Mouse (Mus musculus): ENCODE results near the gene Dpp10. TPM values are rescaled to one million over a fixed set of nuclear protein-coding genes. Genes with fewer than 3 reads are reported as not detected.

The Dpp10 gene
- total and polyA plus RNA-seq, 2 experiments from 2014 or later, result 29.9 to 76.7 TPM

DNA sequence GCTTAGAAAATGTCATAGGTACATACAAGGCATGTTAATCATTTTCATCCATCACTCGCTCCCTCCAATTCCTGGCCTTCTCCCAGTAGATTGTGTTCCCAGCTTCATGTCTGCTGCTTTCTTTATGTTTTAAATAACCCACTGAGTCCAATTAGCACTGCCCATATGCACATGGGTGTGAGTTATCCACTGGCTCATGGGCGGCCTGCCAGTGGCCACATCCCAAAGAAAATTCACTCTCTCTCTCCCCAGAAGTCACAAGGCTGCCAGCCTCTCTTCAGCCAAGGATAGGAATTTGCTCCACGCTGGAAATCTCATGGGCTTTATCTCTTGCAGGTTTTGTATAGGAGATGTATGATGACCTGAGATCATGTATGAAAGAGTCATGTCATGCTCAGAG is 338.1 kb downstream of the Dpp10 start:
- Histone ChIP-seq H3K9ac (replicated peaks; ENCODE audit: low read length, poor library complexity, severe bottlenecking) (no peak overlapping the region), H3K4me2 (ENCODE audit: low read depth, low read length, poor library complexity, severe bottlenecking) (no peak overlapping the region), H3K27ac (ENCODE audit: low read depth, low read length) (no peak overlapping the region), H3K27me3 (ENCODE audit: insufficient read depth, low read length) (no peaks in the 10 kb centered on the region), H3K4me1 (ENCODE audit: insufficient read depth, low read length) (no peaks in the 10 kb centered on the region), H3K9me3 (ENCODE audit: low read length) (no peaks in the 10 kb centered on the region), H3K36me3 (ENCODE audit: insufficient read depth, low read length) (no peaks in the 10 kb centered on the region), H3K4me3 (ENCODE audit: low read depth, low read length) (no peak overlapping the region)
- DNase-seq (ENCODE audit: low spot score) (peak; percentile 10), ATAC-seq (ENCODE audit: low FRiP score) (no peak)
- 80% methylated on average over 3 of the region's 3 CpGs for WGBS
- TF ChIP-seq CTCF (IDR thresholded peaks at IDR 0.05), result no peak

DNA sequence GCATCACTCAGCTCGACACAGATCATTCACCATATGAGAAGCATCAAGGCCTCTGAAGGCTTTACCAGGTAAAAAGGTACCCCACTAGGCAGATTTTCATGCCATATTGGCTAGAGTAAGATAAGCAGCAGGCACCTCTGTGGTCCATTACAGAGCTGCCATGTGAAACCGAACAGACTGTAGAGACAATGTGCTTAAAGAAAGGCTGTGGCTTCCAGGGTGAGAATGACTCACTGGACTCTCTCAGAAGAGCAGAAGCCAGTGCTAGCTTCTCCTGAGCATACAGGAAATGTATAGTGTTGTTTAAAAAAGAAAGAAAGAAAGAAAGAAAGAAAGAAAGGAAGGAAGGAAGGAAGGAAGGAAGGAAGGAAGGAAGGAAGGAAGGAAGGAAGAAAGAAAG is 386.9 kb downstream of the Dpp10 start:
- no peaks in the 10 kb centered on the region for H3K27me3 ChIP-seq (ENCODE audit: insufficient read depth, low read length)
- peak; percentile 21 for DNase-seq (ENCODE audit: low spot score)

DNA sequence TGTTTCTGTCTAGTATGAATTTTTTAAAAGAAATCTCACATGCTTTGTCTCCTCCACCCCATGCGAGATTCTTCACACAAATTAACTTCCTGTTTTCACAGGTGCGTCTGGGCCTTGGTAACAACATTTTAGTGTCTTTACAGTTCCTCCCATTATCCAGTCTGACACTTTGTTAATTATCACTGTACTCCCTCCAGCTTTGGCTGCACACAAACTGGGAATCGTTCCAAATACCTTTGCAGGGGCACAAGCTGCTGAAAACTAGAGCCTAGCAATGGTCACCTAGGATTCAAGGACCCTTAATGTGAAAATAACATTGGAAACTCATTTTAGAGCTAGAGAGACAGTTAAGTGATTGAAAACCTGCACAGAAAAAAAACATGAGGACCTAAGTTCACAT is 388.8 kb downstream of the Dpp10 start:
- Histone ChIP-seq H3K4me1 (ENCODE audit: insufficient read depth, low read length) (no peaks in the 10 kb centered on the region), H3K27me3 (ENCODE audit: insufficient read depth, low read length) (no peaks in the 10 kb centered on the region), H3K9ac (replicated peaks; ENCODE audit: low read length, poor library complexity, severe bottlenecking) (no peak overlapping the region), H3K27ac (ENCODE audit: low read depth, low read length) (no peak overlapping the region), H3K4me3 (ENCODE audit: low read depth, low read length) (no peak overlapping the region), H3K9me3 (ENCODE audit: low read length) (no peaks in the 10 kb centered on the region), H3K36me3 (ENCODE audit: insufficient read depth, low read length) (no peaks in the 10 kb centered on the region), H3K4me2 (ENCODE audit: low read depth, low read length, poor library complexity, severe bottlenecking) (no peak overlapping the region)
- ATAC-seq (ENCODE audit: low FRiP score), result no peak
- peak; percentile 48 for DNase-seq (ENCODE audit: low spot score)
- WGBS, result 70% methylated on average over 3 of the region's 3 CpGs
- TF ChIP-seq CTCF (IDR thresholded peaks at IDR 0.05), result no peak

More for the DNA sequence above, 386.9 kb downstream of the Dpp10 start:
- WGBS, result 82% methylated on average over 2 of the region's 2 CpGs
- Histone ChIP-seq H3K4me2 (ENCODE audit: low read depth, low read length, poor library complexity, severe bottlenecking) (no peak overlapping the region), H3K4me3 (ENCODE audit: low read depth, low read length) (no peak overlapping the region), H3K9ac (replicated peaks; ENCODE audit: low read length, poor library complexity, severe bottlenecking) (no peak overlapping the region), H3K36me3 (ENCODE audit: insufficient read depth, low read length) (no peaks in the 10 kb centered on the region), H3K9me3 (ENCODE audit: low read length) (no peaks in the 10 kb centered on the region), H3K27ac (ENCODE audit: low read depth, low read length) (no peak overlapping the region), H3K4me1 (ENCODE audit: insufficient read depth, low read length) (no peaks in the 10 kb centered on the region)
- ATAC-seq (ENCODE audit: low FRiP score), result no peak
- no peak for TF ChIP-seq CTCF (IDR thresholded peaks at IDR 0.05)

DNA sequence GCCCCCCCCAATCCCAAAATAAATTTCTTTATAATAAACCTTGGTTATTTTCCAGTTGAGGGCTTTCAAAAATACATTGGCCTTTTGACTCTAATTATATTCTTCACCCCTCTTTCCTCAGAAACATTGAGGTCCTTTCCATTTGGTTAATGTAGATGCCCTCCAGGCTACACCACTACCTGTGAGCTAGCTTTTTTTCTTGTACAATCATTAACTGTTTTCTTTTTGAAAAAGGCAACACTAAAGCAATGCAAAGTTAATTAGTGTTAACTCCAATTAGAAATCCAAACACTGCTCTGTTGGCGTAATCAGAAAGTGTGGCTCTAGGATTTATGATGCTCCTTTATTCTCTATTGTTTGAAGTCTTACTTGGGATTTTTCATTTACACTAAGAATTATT is 407.5 kb downstream of the Dpp10 start:
- no peaks in the 10 kb centered on the region for H3K27me3 ChIP-seq (ENCODE audit: insufficient read depth, low read length)
- H3K4me2 ChIP-seq (ENCODE audit: low read depth, low read length, poor library complexity, severe bottlenecking), result no peak overlapping the region
- WGBS, result 92% methylated on average over 1 of the region's 1 CpGs

DNA sequence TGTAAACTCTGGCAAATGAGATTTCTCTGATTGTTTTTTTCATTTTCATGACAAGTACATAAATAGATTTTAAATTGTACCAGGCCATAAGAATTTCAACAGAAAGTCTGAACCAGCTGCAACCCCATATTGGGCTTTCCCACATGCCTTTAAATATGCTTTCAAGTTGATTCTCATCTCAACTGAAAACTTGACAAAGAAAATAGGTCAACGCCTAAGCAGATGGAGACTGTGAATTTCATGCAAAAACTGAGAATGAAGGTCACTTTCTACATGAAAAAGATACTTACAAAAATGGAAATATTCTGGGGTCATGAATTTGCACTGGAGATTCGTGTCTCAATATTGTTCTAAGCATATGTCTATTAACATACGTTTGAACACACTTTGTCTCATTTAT is 417.1 kb downstream of the Dpp10 start:
- H3K4me3 ChIP-seq (ENCODE audit: low read depth, low read length), result no peak overlapping the region
- TF ChIP-seq CTCF (IDR thresholded peaks at IDR 0.05), result no peak
- H3K4me1 ChIP-seq (ENCODE audit: insufficient read depth, low read length), result no peaks in the 10 kb centered on the region
- no peak overlapping the region for H3K9ac ChIP-seq (replicated peaks; ENCODE audit: low read length, poor library complexity, severe bottlenecking)
- no peak overlapping the region for H3K4me2 ChIP-seq (ENCODE audit: low read depth, low read length, poor library complexity, severe bottlenecking)
- ATAC-seq (ENCODE audit: low FRiP score) (no peak), DNase-seq (ENCODE audit: low spot score) (no peak)
- no peaks in the 10 kb centered on the region for H3K27me3 ChIP-seq (ENCODE audit: insufficient read depth, low read length)
- no peak overlapping the region for H3K27ac ChIP-seq (ENCODE audit: low read depth, low read length)
- no peaks in the 10 kb centered on the region for H3K9me3 ChIP-seq (ENCODE audit: low read length)
- 84% methylated on average over 3 of the region's 3 CpGs for WGBS
- H3K36me3 ChIP-seq (ENCODE audit: insufficient read depth, low read length), result no peaks in the 10 kb centered on the region

More for the DNA sequence above, 407.5 kb downstream of the Dpp10 start:
- Histone ChIP-seq H3K36me3 (ENCODE audit: insufficient read depth, low read length) (no peaks in the 10 kb centered on the region), H3K9me3 (ENCODE audit: low read length) (no peaks in the 10 kb centered on the region), H3K4me1 (ENCODE audit: insufficient read depth, low read length) (no peaks in the 10 kb centered on the region), H3K9ac (replicated peaks; ENCODE audit: low read length, poor library complexity, severe bottlenecking) (no peak overlapping the region), H3K4me3 (ENCODE audit: low read depth, low read length) (no peak overlapping the region), H3K27ac (ENCODE audit: low read depth, low read length) (no peak overlapping the region)
- no peak for TF ChIP-seq CTCF (IDR thresholded peaks at IDR 0.05)
- ATAC-seq (ENCODE audit: low FRiP score), result no peak
- DNase-seq (ENCODE audit: low spot score), result no peak

DNA sequence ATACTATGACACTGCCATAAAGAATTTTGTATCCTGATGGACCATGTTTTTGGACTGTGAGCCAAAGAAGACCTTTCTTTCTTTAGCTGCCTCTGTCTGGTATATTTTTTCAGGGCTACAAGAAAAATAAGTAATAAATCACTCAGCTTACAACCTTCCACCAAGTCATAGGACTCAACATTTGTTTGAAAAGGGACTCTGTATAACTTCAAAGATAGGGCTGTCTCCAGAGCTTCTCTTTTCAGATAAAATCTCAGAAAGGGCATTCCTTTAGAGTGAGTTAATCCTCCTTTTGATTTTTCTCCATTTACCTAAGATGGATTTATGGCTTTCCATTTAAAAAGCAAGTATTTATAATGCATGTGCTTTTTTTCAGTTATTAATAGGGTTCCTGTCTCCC is 460.5 kb downstream of the Dpp10 start:
- no peaks in the 10 kb centered on the region for H3K9me3 ChIP-seq (ENCODE audit: low read length)
- H3K27me3 ChIP-seq (ENCODE audit: insufficient read depth, low read length), result no peaks in the 10 kb centered on the region
- no peak overlapping the region for H3K9ac ChIP-seq (replicated peaks; ENCODE audit: low read length, poor library complexity, severe bottlenecking)
- H3K27ac ChIP-seq (ENCODE audit: low read depth, low read length), result no peak overlapping the region
- H3K4me3 ChIP-seq (ENCODE audit: low read depth, low read length), result no peak overlapping the region
- H3K4me2 ChIP-seq (ENCODE audit: low read depth, low read length, poor library complexity, severe bottlenecking), result no peak overlapping the region
- no peak for DNase-seq (ENCODE audit: low spot score)
- no peaks in the 10 kb centered on the region; the same call in 1 of the 2 replicates for H3K36me3 ChIP-seq (ENCODE audit: insufficient read depth, low read length)
- TF ChIP-seq CTCF (IDR thresholded peaks at IDR 0.05), result no peak
- H3K4me1 ChIP-seq (ENCODE audit: insufficient read depth, low read length), result no peaks in the 10 kb centered on the region
- ATAC-seq (ENCODE audit: low FRiP score), result no peak

Measured in midbrain, postnatal 0 days (tissue).